Mouse (Mus musculus): ENCODE results near the gene Limd1. TPM values are rescaled to one million over a fixed set of nuclear protein-coding genes. Genes with fewer than 3 reads are reported as not detected.

The Limd1 gene
- polyA plus RNA-seq, 1 experiment, result 9.0 TPM

DNA sequence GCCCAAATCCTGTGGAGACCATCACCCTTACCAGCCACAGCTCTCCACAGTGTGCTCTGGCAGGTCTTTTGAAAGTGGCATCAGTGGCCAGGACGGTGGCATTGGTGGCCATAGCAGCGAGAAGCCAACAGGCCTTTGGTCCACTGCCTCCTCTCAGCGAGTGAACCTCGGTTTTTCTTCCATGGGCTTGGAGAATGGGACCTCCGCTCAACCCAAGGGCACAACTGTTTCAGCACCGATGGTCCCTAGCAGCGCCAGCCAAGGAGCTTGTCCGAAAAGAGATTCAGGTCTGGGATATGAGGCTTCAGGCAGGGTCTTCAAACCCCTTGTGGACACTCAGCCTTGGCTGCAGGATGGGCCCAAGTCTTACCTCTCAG lies 1.4 kb downstream of the Limd1 start:
- TF ChIP-seq POLR2A (IDR thresholded peaks at IDR 0.05; ENCODE audit: extremely low read depth, insufficient read depth, low read length) (no peak), CTCF (IDR thresholded peaks at IDR 0.05; ENCODE audit: extremely low read depth, insufficient read depth, low read length) (no peak)
- no peak overlapping the region for H3K27ac ChIP-seq (ENCODE audit: insufficient read depth, low read length)
- H3K4me3 ChIP-seq (ENCODE audit: insufficient read depth, low read length), result no peak overlapping the region
- no peaks in the 10 kb centered on the region for H3K4me1 ChIP-seq (ENCODE audit: control insufficient read depth, insufficient read depth, low read length)

- H3K27ac ChIP-seq (ENCODE audit: insufficient read depth, low read length), result no peak overlapping the region
- TF ChIP-seq POLR2A (IDR thresholded peaks at IDR 0.05; ENCODE audit: extremely low read depth, insufficient read depth, low read length) (no peak), CTCF (IDR thresholded peaks at IDR 0.05; ENCODE audit: extremely low read depth, insufficient read depth, low read length) (no peak)
- no peak overlapping the region for H3K4me3 ChIP-seq (ENCODE audit: insufficient read depth, low read length)
- no peaks in the 10 kb centered on the region for H3K4me1 ChIP-seq (ENCODE audit: control insufficient read depth, insufficient read depth, low read length)
Observed at GRCm38 (mm10) chr9:123480253-123480921, 1.9 kb downstream of the Limd1 start.

DNA sequence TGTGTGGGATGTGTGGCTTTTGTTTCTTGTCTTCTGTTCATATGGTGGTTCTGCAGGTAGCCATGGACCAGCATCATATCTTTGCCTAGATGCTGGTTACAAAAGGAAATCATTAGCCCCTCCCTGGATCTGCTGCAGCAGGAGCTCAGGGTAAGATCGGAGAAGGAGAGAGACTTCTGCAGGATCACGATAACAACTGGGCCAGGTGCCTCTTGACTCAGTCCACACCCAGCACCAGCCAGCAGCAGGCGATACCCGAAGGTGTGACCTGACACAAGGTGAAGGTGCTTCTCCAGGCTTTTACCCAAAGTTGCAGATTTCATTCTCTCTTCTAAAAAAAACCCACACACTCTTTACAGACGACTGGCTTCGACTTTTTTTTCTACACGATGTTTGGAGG lies 2.6 kb downstream of the Limd1 start:
- Histone ChIP-seq H3K4me1 (ENCODE audit: control insufficient read depth, insufficient read depth, low read length) (no peaks in the 10 kb centered on the region), H3K4me3 (ENCODE audit: insufficient read depth, low read length) (no peak overlapping the region), H3K27ac (ENCODE audit: insufficient read depth, low read length) (no peak overlapping the region)
- no peak for TF ChIP-seq CTCF (IDR thresholded peaks at IDR 0.05; ENCODE audit: extremely low read depth, insufficient read depth, low read length)
- no peak for TF ChIP-seq POLR2A (IDR thresholded peaks at IDR 0.05; ENCODE audit: extremely low read depth, insufficient read depth, low read length)

GRCm38 (mm10) chr9:123483598-123483997 lies 5.1 kb downstream of the Limd1 start:
- Histone ChIP-seq H3K4me3 (ENCODE audit: insufficient read depth, low read length) (no peak overlapping the region), H3K4me1 (ENCODE audit: control insufficient read depth, insufficient read depth, low read length) (no peaks in the 10 kb centered on the region), H3K27ac (ENCODE audit: insufficient read depth, low read length) (no peak overlapping the region)
- no peak for TF ChIP-seq CTCF (IDR thresholded peaks at IDR 0.05; ENCODE audit: extremely low read depth, insufficient read depth, low read length)
- no peak for TF ChIP-seq POLR2A (IDR thresholded peaks at IDR 0.05; ENCODE audit: extremely low read depth, insufficient read depth, low read length)

- no peak for TF ChIP-seq POLR2A (IDR thresholded peaks at IDR 0.05; ENCODE audit: extremely low read depth, insufficient read depth, low read length)
- TF ChIP-seq CTCF (IDR thresholded peaks at IDR 0.05; ENCODE audit: extremely low read depth, insufficient read depth, low read length), result no peak
- H3K27ac ChIP-seq (ENCODE audit: insufficient read depth, low read length), result no peak overlapping the region
Observed at GRCm38 (mm10) chr9:123484830-123485229, 6.3 kb downstream of the Limd1 start.

DNA sequence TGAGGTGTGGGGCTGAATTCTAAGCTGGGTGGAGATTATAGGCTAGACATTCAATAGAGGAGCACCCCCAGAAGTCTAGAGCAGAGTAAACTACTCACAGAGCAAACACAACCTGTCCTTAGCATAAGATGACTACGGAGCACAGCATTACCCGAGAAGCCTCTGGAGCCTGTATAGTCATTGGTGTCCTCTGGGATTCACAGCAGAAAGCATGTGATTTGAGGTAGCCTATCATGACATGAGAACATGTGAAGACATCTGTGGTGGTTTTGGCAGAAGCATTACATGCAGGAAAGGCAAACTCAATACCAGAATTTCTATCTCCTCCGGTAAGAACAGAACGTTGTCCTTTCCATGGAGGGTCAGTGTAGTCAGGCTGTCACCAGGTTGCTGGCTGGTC lies 7.1 kb downstream of the Limd1 start:
- H3K4me3 ChIP-seq (ENCODE audit: insufficient read depth, low read length), result no peak overlapping the region
- H3K4me1 ChIP-seq (ENCODE audit: control insufficient read depth, insufficient read depth, low read length), result no peaks in the 10 kb centered on the region
- no peak for TF ChIP-seq POLR2A (IDR thresholded peaks at IDR 0.05; ENCODE audit: extremely low read depth, insufficient read depth, low read length)
- no peak for TF ChIP-seq CTCF (IDR thresholded peaks at IDR 0.05; ENCODE audit: extremely low read depth, insufficient read depth, low read length)
- no peak overlapping the region for H3K27ac ChIP-seq (ENCODE audit: insufficient read depth, low read length)

More at GRCm38 (mm10) chr9:123484830-123485229, 6.3 kb downstream of the Limd1 start:
- Histone ChIP-seq H3K4me3 (ENCODE audit: insufficient read depth, low read length) (no peak overlapping the region), H3K4me1 (ENCODE audit: control insufficient read depth, insufficient read depth, low read length) (no peaks in the 10 kb centered on the region)

DNA sequence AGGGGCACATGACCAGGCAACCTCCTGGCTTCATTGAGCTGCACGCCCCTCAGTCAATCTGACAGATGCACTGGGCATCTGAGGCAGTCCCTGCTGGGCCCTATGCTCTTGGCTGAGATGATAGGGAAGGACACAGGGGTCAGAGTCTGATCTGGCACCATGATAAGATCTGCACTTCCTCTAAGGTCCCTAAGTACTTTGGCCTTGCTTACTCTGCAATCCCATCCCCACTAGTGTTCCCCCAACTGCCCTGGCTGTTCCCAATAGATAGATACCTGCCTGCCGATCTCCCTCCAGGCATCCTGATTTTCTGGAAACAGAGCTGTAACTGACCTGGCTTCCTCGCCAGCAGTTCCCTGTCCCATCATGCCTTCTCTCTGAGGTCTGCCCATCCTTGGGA lies 8.1 kb downstream of the Limd1 start:
- Histone ChIP-seq H3K4me3 (ENCODE audit: insufficient read depth, low read length) (no peak overlapping the region), H3K4me1 (ENCODE audit: control insufficient read depth, insufficient read depth, low read length) (no peaks in the 10 kb centered on the region; the same call in 1 of the 2 replicates), H3K27ac (ENCODE audit: insufficient read depth, low read length) (no peak overlapping the region)
- no peak for TF ChIP-seq POLR2A (IDR thresholded peaks at IDR 0.05; ENCODE audit: extremely low read depth, insufficient read depth, low read length)
- no peak for TF ChIP-seq CTCF (IDR thresholded peaks at IDR 0.05; ENCODE audit: extremely low read depth, insufficient read depth, low read length)

- no peak overlapping the region for H3K4me3 ChIP-seq (ENCODE audit: insufficient read depth, low read length)
- H3K4me1 ChIP-seq (ENCODE audit: control insufficient read depth, insufficient read depth, low read length), result peaks cover 3% of the 10 kb centered on the region; the same call in 1 of the 2 replicates
- TF ChIP-seq POLR2A (IDR thresholded peaks at IDR 0.05; ENCODE audit: extremely low read depth, insufficient read depth, low read length), result no peak
- TF ChIP-seq CTCF (IDR thresholded peaks at IDR 0.05; ENCODE audit: extremely low read depth, insufficient read depth, low read length), result no peak
- H3K27ac ChIP-seq (ENCODE audit: insufficient read depth, low read length), result no peak overlapping the region
Observed at GRCm38 (mm10) chr9:123489073-123489472, 10.6 kb downstream of the Limd1 start.

GRCm38 (mm10) chr9:123489727-123490343 lies 11.3 kb downstream of the Limd1 start:
- no peak overlapping the region for H3K27ac ChIP-seq (ENCODE audit: insufficient read depth, low read length)
- H3K4me1 ChIP-seq (ENCODE audit: control insufficient read depth, insufficient read depth, low read length), result peaks cover 3% of the 10 kb centered on the region; the same call in 1 of the 2 replicates
- TF ChIP-seq CTCF (IDR thresholded peaks at IDR 0.05; ENCODE audit: extremely low read depth, insufficient read depth, low read length), result no peak
- TF ChIP-seq POLR2A (IDR thresholded peaks at IDR 0.05; ENCODE audit: extremely low read depth, insufficient read depth, low read length), result no peak
- H3K4me3 ChIP-seq (ENCODE audit: insufficient read depth, low read length), result no peak overlapping the region

- TF ChIP-seq POLR2A (IDR thresholded peaks at IDR 0.05; ENCODE audit: extremely low read depth, insufficient read depth, low read length), result no peak
- no peak for TF ChIP-seq CTCF (IDR thresholded peaks at IDR 0.05; ENCODE audit: extremely low read depth, insufficient read depth, low read length)
- H3K4me3 ChIP-seq (ENCODE audit: insufficient read depth, low read length), result no peak overlapping the region
- peaks cover 3% of the 10 kb centered on the region; the same call in 1 of the 2 replicates for H3K4me1 ChIP-seq (ENCODE audit: control insufficient read depth, insufficient read depth, low read length)
- H3K27ac ChIP-seq (ENCODE audit: insufficient read depth, low read length), result no peak overlapping the region
Observed at GRCm38 (mm10) chr9:123490930-123491329, 12.4 kb downstream of the Limd1 start.

Data from cortical plate, adult 2 months (tissue).